Mouse (Mus musculus): ENCODE results near the gene Scamp1. TPM values are rescaled to one million over a fixed set of nuclear protein-coding genes. Genes with fewer than 3 reads are reported as not detected.
A peak's percentile ranks its signal among the peaks of the same experiment; 100 is the strongest.

The Scamp1 gene
- polyA plus RNA-seq, 1 experiment, result 5.3 TPM

DNA sequence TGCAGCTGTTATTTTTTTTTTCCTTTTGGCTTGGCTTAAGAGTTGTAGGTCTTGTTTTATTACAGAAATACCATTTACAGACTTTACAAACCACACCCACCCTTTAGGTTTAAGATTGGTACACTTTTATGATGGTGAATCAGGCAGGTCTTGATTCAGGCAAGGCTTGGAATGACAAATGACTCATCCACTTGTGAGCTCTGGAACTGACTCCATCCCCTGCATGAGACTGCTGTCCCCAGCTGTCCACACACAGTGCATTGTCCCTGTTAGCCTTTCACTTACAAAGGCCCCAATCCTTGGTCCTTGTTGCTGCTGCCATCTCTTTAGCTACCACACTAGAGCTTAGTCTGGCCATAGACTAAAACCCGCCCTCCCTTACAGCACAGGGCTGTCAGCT lies 95.3 kb downstream of the Scamp1 start:
- Histone ChIP-seq H3ac (ENCODE audit: control insufficient read depth, insufficient read length, low read depth) (no peak overlapping the region), H3K27me3 (ENCODE audit: control insufficient read depth, insufficient read depth, insufficient read length) (no peaks in the 10 kb centered on the region), H3K79me2 (ENCODE audit: control insufficient read depth, insufficient read depth) (peaks cover 66% of the 10 kb centered on the region), H3K36me3 (ENCODE audit: control insufficient read depth, insufficient read depth) (peaks cover 9% of the 10 kb centered on the region), H3K4me3 (ENCODE audit: insufficient read depth, poor library complexity, severe bottlenecking) (no peak overlapping the region), H3K79me3 (ENCODE audit: low read depth) (peaks cover 12% of the 10 kb centered on the region)
- TF ChIP-seq MYOD1 (IDR thresholded peaks at IDR 0.05; ENCODE audit: control insufficient read depth, insufficient read length, low read depth), result peak; percentile 88
- no peak for TF ChIP-seq USF1 (IDR thresholded peaks at IDR 0.05; ENCODE audit: low read depth)
- TF ChIP-seq FOSL1 (IDR thresholded peaks at IDR 0.05; ENCODE audit: insufficient read depth, low read length, poor library complexity, severe bottlenecking), result peak; percentile 50

DNA sequence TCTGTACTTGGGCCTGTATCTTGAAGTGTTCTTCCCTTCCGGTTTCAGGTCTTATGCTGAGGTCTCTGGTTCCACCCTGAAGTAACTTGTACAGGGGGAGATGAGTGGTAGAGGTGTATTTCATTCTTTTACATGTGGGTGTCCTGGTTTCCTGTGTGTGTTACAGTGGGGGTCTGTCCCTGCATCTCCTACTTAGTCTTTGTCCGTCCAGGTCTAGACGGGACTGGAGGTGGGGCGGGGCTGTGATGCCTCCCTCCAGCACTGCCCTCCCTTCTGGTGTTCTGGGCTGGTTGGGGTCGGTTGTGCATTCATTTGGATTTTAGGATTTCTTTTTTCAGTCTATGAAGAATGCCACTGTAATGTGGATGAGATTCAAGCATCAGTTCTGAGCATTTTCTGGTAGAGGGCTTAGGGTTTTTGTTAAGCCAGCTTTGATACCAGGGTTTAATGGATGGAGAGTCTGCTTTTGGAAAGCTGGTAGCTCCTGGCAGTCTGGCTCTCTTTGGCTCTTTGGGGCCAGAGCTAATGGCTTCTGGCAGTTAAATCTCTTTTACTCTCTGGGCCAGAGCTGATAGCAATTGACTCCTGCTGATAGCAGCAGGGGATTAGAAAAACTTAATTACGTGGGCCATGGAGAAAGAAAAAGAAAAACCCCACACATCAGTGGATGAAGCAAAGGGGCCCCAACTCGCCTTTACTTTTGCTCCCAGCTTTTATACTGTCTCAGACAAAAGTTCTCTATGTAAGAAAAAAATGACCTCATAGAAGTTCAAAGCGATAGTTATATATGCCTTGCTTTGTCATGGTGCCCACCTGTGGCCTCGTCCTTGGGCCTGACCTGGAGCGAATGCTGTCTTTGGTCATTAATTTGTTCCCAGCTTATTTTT lies 97.2 kb downstream of the Scamp1 start:
- peaks cover 71% of the 10 kb centered on the region for H3K79me2 ChIP-seq (ENCODE audit: control insufficient read depth, insufficient read depth)
- no peak overlapping the region for H3K4me3 ChIP-seq (ENCODE audit: insufficient read depth, poor library complexity, severe bottlenecking)
- TF ChIP-seq FOSL1 (IDR thresholded peaks at IDR 0.05; ENCODE audit: insufficient read depth, low read length, poor library complexity, severe bottlenecking) (no peak), USF1 (IDR thresholded peaks at IDR 0.05; ENCODE audit: low read depth) (no peak), MAX (IDR thresholded peaks at IDR 0.05) (no peak), CEBPB (IDR thresholded peaks at IDR 0.05; ENCODE audit: low read depth) (no peak)
- H3K27me3 ChIP-seq (ENCODE audit: control insufficient read depth, insufficient read depth, insufficient read length), result no peaks in the 10 kb centered on the region
- no peak overlapping the region for H3ac ChIP-seq (ENCODE audit: control insufficient read depth, insufficient read length, low read depth)
- H3K36me3 ChIP-seq (ENCODE audit: control insufficient read depth, insufficient read depth), result peaks cover 9% of the 10 kb centered on the region
- H3K79me3 ChIP-seq (ENCODE audit: low read depth), result peaks cover 12% of the 10 kb centered on the region

DNA sequence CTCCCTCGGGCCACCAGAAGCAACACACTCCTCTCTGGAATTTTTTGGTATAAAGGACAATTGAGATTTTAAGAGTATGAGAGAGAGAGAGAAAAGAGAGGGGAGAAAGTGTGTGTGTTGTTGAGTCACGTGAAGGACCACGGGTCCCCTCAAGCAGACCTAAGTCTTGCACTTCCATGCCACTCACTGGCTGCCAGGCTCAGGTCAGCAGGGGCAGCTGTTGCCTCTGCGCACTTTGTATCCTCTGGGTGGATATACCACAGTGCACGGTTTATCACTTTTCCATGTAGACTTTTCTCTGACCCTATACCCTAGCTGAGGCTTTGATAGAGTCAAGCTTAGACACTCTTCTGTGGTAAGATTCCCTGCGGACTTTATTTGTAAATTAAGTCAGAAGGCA lies 100.0 kb downstream of the Scamp1 start:
- peaks cover 76% of the 10 kb centered on the region for H3K79me2 ChIP-seq (ENCODE audit: control insufficient read depth, insufficient read depth)
- no peaks in the 10 kb centered on the region for H3K27me3 ChIP-seq (ENCODE audit: control insufficient read depth, insufficient read depth, insufficient read length)
- peaks cover 5% of the 10 kb centered on the region for H3K36me3 ChIP-seq (ENCODE audit: control insufficient read depth, insufficient read depth)
- H3K79me3 ChIP-seq (ENCODE audit: low read depth), result peaks cover 12% of the 10 kb centered on the region
- no peak overlapping the region for H3K4me3 ChIP-seq (ENCODE audit: insufficient read depth, poor library complexity, severe bottlenecking)
- no peak overlapping the region for H3ac ChIP-seq (ENCODE audit: control insufficient read depth, insufficient read length, low read depth)
- TF ChIP-seq CTCF (IDR thresholded peaks at IDR 0.05; ENCODE audit: control insufficient read depth, insufficient read depth, insufficient read length) (no peak), MYOG (IDR thresholded peaks at IDR 0.05; ENCODE audit: control insufficient read depth, extremely low read depth, insufficient read length) (no peak), MAX (IDR thresholded peaks at IDR 0.05) (no peak), MYOD1 (IDR thresholded peaks at IDR 0.05; ENCODE audit: control insufficient read depth, insufficient read length, low read depth) (no peak)

DNA sequence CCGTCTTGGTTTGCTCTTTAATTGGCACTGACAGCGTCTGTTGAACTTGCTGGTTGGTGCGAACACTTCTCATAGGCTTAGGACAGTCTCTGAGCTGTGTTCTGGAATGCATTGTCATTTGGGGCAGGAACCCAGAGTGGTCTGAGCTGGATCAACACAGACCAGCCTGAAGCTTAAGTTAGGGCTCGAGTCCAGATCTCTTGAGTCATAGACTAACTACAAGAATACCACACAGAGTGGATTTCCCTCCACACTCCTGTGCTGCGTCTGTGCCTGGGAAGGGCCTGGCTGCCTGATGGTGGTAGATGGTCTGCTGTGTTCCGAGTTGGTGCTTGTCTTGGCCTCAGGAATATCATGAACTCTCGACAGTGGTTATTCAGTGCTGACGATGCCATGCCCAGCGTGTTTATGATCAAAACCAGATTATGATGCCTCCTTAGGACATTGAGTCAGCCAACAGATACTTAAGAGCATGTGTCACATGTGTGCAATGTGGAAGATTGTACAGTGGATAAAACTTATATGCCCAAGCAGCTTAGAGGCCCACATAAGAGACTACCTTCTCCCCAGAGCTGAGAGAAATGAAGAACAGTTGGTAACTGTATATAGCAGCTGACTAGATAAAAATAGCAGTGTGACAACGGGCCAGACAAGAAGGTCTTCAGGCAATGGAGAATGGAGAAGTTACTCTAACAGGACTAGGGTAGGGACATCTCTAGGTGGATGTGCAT lies 100.8 kb downstream of the Scamp1 start:
- H3K36me3 ChIP-seq (ENCODE audit: control insufficient read depth, insufficient read depth), result peaks cover 9% of the 10 kb centered on the region

DNA sequence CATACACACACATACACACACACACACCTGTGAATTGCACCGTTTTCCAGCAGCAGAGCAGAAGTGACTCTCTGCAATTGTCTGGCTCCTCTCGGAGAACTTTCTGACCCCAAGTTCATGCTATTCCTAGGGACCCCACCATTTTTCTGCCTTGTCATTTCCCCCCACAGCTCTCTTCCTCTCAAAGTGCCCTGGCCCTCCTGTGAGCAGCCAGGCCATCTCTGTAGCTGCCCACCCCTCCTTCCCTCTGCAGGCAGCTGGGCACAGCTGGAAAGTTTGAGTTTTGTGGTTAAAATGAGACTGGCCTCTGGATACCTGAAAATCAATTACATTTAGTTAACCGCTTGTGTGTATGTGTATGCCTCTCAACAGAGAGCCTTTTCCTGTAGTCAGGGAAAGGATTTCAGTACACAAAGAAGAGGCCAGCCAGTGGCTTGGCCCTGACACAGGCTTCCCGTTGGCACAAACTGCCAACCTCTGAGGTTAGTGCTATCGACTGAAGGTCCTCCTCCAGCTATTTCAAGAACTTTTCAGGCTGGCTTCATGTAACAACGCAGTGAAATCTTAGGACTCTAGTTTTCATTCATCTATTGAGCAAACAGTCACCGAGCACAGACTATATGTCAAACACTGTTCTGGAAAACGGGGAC lies 102.2 kb downstream of the Scamp1 start:
- TF ChIP-seq MYOG (IDR thresholded peaks at IDR 0.05; ENCODE audit: control insufficient read depth, extremely low read depth, insufficient read length), result no peak
- no peak for TF ChIP-seq MYOD1 (IDR thresholded peaks at IDR 0.05; ENCODE audit: control insufficient read depth, insufficient read length, low read depth)
- no peak for TF ChIP-seq USF1 (IDR thresholded peaks at IDR 0.05; ENCODE audit: low read depth)
- no peak for TF ChIP-seq FOSL1 (IDR thresholded peaks at IDR 0.05; ENCODE audit: insufficient read depth, low read length, poor library complexity, severe bottlenecking)
- TF ChIP-seq MAX (IDR thresholded peaks at IDR 0.05), result no peak
- no peak for TF ChIP-seq CEBPB (IDR thresholded peaks at IDR 0.05; ENCODE audit: low read depth)
- TF ChIP-seq CTCF (IDR thresholded peaks at IDR 0.05; ENCODE audit: control insufficient read depth, insufficient read depth, insufficient read length), result no peak

More for the DNA sequence above, 100.8 kb downstream of the Scamp1 start:
- H3K4me3 ChIP-seq (ENCODE audit: insufficient read depth, poor library complexity, severe bottlenecking), result no peak overlapping the region
- H3K79me2 ChIP-seq (ENCODE audit: control insufficient read depth, insufficient read depth), result peaks cover 80% of the 10 kb centered on the region
- no peak overlapping the region for H3ac ChIP-seq (ENCODE audit: control insufficient read depth, insufficient read length, low read depth)
- H3K79me3 ChIP-seq (ENCODE audit: low read depth), result peaks cover 14% of the 10 kb centered on the region
- TF ChIP-seq MAX (IDR thresholded peaks at IDR 0.05), result peak; percentile 67
- no peak for TF ChIP-seq MYOG (IDR thresholded peaks at IDR 0.05; ENCODE audit: control insufficient read depth, extremely low read depth, insufficient read length)
- TF ChIP-seq MYOD1 (IDR thresholded peaks at IDR 0.05; ENCODE audit: control insufficient read depth, insufficient read length, low read depth), result peak; percentile 39
- H3K27me3 ChIP-seq (ENCODE audit: control insufficient read depth, insufficient read depth, insufficient read length), result no peaks in the 10 kb centered on the region

More for the DNA sequence above, 102.2 kb downstream of the Scamp1 start:
- Histone ChIP-seq H3K36me3 (ENCODE audit: control insufficient read depth, insufficient read depth) (peaks cover 13% of the 10 kb centered on the region), H3K27me3 (ENCODE audit: control insufficient read depth, insufficient read depth, insufficient read length) (no peaks in the 10 kb centered on the region), H3K4me3 (ENCODE audit: insufficient read depth, poor library complexity, severe bottlenecking) (no peak overlapping the region), H3ac (ENCODE audit: control insufficient read depth, insufficient read length, low read depth) (no peak overlapping the region), H3K79me2 (ENCODE audit: control insufficient read depth, insufficient read depth) (peaks cover 80% of the 10 kb centered on the region), H3K79me3 (ENCODE audit: low read depth) (peaks cover 15% of the 10 kb centered on the region)

Measured in C2C12 (cell line).